Comparison of ENCODE assay signal across 28 mouse cellular contexts in the genomic region with DNA sequence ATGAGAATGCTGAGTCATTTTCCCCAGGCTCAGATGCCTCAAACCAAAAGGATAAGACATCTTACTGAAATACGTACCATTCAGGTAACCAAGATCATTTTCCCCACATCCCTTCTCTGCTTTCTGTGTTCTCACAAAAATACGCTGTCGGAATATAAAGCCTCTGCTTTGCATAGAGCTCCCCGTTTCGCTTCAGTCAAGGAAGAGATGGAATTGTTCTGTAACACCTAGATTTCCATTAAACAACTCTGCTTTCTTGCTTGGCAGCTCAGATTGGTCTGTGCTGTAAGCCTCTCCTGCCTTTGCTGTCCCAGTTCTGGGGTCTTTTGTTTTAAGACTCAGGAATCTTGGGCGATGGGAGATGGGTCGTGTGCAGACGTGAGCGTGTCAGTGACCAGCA. TPM values are rescaled to one million over a fixed set of nuclear protein-coding genes. Genes with fewer than 3 reads are reported as not detected.
A peak's percentile ranks its signal among the peaks of the same experiment; 100 is the strongest.
DNase-seq lines count a peak whose midpoint lies in the region; ATAC-seq and TF ChIP-seq lines count a peak whose summit lies in the region.
"Had no signal": no experiment of that assay in that cellular context is flagged by ENCODE, and none has a peak within 500 bp of the region (broad histone marks: within the 10 kb centered on the region; RNA-seq: fewer than 3 reads in every experiment).

No protein-coding gene starts in this region.

- H3K4me2 ChIP-seq in midbrain, postnatal 0 days (ENCODE audit: low read depth, low read length, poor library complexity, severe bottlenecking) = no peak overlapping the region
- no peak overlapping the region for H3K4me2 ChIP-seq in midbrain, embryonic 15.5 days
- H3K4me2 ChIP-seq: embryonic facial prominence, embryonic 12.5 days; embryonic facial prominence, embryonic 15.5 days; forebrain, embryonic 12.5 days; forebrain, embryonic 15.5 days; heart, embryonic 12.5 days; heart, embryonic 15.5 days; hindbrain, embryonic 13.5 days had no signal

- TF ChIP-seq POLR2A in cortical plate, adult 2 months (IDR thresholded peaks at IDR 0.05; ENCODE audit: extremely low read depth, insufficient read depth, low read length) = no peak

- TF ChIP-seq CTCF in gastrocnemius, adult 2 months (IDR thresholded peaks at IDR 0.05) = no peak
- TF ChIP-seq CTCF in left cerebral cortex, adult 2 months (IDR thresholded peaks at IDR 0.05) = no peak
- no peak for TF ChIP-seq CTCF in midbrain, postnatal 0 days (IDR thresholded peaks at IDR 0.05)
- no peak for TF ChIP-seq CTCF in cortical plate, adult 2 months (IDR thresholded peaks at IDR 0.05; ENCODE audit: extremely low read depth, insufficient read depth, low read length)

- no peak overlapping the region for H3K9ac ChIP-seq in midbrain, postnatal 0 days (replicated peaks; ENCODE audit: low read length, poor library complexity, severe bottlenecking)
- no peak overlapping the region for H3K9ac ChIP-seq in midbrain, embryonic 15.5 days
- H3K9ac ChIP-seq: embryonic facial prominence, embryonic 12.5 days; embryonic facial prominence, embryonic 15.5 days; forebrain, embryonic 12.5 days; forebrain, embryonic 15.5 days; heart, embryonic 12.5 days; heart, embryonic 15.5 days; hindbrain, embryonic 13.5 days had no signal

- intact Hi-C loops in gastrocnemius, adult 2 months (cut with DNase I) = no loop called here
- intact Hi-C loops in left cerebral cortex, adult 2 months (cut with DNase I) = loop anchor here (5.0 kb wide), 1 partner anchor 99 kb away; no protein-coding TSS in a partner anchor

- H3K36me3 ChIP-seq in midbrain, postnatal 0 days (ENCODE audit: insufficient read depth, low read length) = no peaks in the 10 kb centered on the region
- no peaks in the 10 kb centered on the region for H3K36me3 ChIP-seq in midbrain, embryonic 15.5 days (replicated peaks)
- H3K36me3 ChIP-seq: embryonic facial prominence, embryonic 12.5 days; embryonic facial prominence, embryonic 15.5 days; forebrain, embryonic 12.5 days; forebrain, embryonic 15.5 days; heart, embryonic 12.5 days; heart, embryonic 15.5 days; hindbrain, embryonic 10.5 days; hindbrain, embryonic 13.5 days had no signal

- DNase-seq in gastrocnemius, adult 2 months = no peak
- DNase-seq in gastrocnemius, postnatal 10 days = no peak
- no peak for DNase-seq in left cerebral cortex, adult 2 months (ENCODE audit: extremely low spot score in 1 of 2, low spot score in 2 of 2)
- DNase-seq in left cerebral cortex, adult 11 months (ENCODE audit: low spot score) = no peak
- DNase-seq in midbrain, postnatal 0 days (ENCODE audit: low spot score) = no peak
- DNase-seq in thymus, postnatal 14 days = no peak
- DNase-seq: adrenal gland, adult 2 months; adrenal gland, postnatal 25 days; B cell, adult 2 months; cerebellum, adult 11-12 months; cerebellum, adult 9-10 months; cerebellum, postnatal 14 days; gastrocnemius, postnatal 36 days; heart, postnatal 10 days; heart, postnatal 36 days had no signal

- no peaks in the 10 kb centered on the region for H3K27me3 ChIP-seq in midbrain, postnatal 0 days (ENCODE audit: insufficient read depth, low read length)
- no peaks in the 10 kb centered on the region for H3K27me3 ChIP-seq in midbrain, embryonic 15.5 days (replicated peaks)
- H3K27me3 ChIP-seq: embryonic facial prominence, embryonic 12.5 days; embryonic facial prominence, embryonic 15.5 days; forebrain, embryonic 12.5 days; forebrain, embryonic 15.5 days; heart, embryonic 12.5 days; heart, embryonic 15.5 days; hindbrain, embryonic 13.5 days had no signal

- no peaks in the 10 kb centered on the region for H3K9me3 ChIP-seq in midbrain, postnatal 0 days (ENCODE audit: low read length)
- no peaks in the 10 kb centered on the region for H3K9me3 ChIP-seq in midbrain, embryonic 15.5 days
- H3K9me3 ChIP-seq: embryonic facial prominence, embryonic 12.5 days; embryonic facial prominence, embryonic 15.5 days; forebrain, embryonic 12.5 days; forebrain, embryonic 15.5 days; heart, embryonic 12.5 days; heart, embryonic 15.5 days; hindbrain, embryonic 13.5 days had no signal

- no peak for ATAC-seq in midbrain, postnatal 0 days (ENCODE audit: low FRiP score)
- no peak for ATAC-seq in midbrain, embryonic 15.5 days (replicated peaks)
- ATAC-seq: forebrain, embryonic 15.5 days; hindbrain, embryonic 16.5 days; intestine, postnatal 0 days had no signal

- no peaks in the 10 kb centered on the region for H3K4me1 ChIP-seq in midbrain, postnatal 0 days (ENCODE audit: insufficient read depth, low read length)
- peaks cover 12% of the 10 kb centered on the region; the same call in 1 of the 2 replicates for H3K4me1 ChIP-seq in midbrain, embryonic 15.5 days
- H3K4me1 ChIP-seq in cortical plate, adult 2 months (ENCODE audit: control insufficient read depth, insufficient read depth, low read length) = peaks cover 6% of the 10 kb centered on the region
- H3K4me1 ChIP-seq: embryonic facial prominence, embryonic 12.5 days; embryonic facial prominence, embryonic 15.5 days; heart, embryonic 12.5 days; heart, embryonic 15.5 days; hindbrain, embryonic 10.5 days had no signal

- H3K27ac ChIP-seq in gastrocnemius, adult 2 months = peak overlapping the region; percentile 63
- H3K27ac ChIP-seq in left cerebral cortex, adult 2 months = peak overlapping the region; percentile 69
- H3K27ac ChIP-seq in midbrain, postnatal 0 days (ENCODE audit: low read depth, low read length) = 0 out of 2 replicates have a peak overlapping the region, but pooled peaks have one; percentile 8
- H3K27ac ChIP-seq in midbrain, embryonic 15.5 days = no peak overlapping the region
- peak overlapping the region; percentile 74 for H3K27ac ChIP-seq in cortical plate, adult 2 months (ENCODE audit: insufficient read depth, low read length)
- H3K27ac ChIP-seq: embryonic facial prominence, embryonic 12.5 days; embryonic facial prominence, embryonic 15.5 days; forebrain, embryonic 12.5 days; forebrain, embryonic 15.5 days; heart, embryonic 15.5 days; hindbrain, embryonic 10.5 days; hindbrain, embryonic 13.5 days had no signal

- H3K4me3 ChIP-seq in gastrocnemius, adult 2 months = no peak overlapping the region
- peak overlapping the region; percentile 32 for H3K4me3 ChIP-seq in left cerebral cortex, adult 2 months
- no peak overlapping the region for H3K4me3 ChIP-seq in midbrain, postnatal 0 days (ENCODE audit: low read depth, low read length)
- no peak overlapping the region for H3K4me3 ChIP-seq in midbrain, embryonic 15.5 days
- peak overlapping the region; percentile 14; the same call in 1 of the 2 replicates for H3K4me3 ChIP-seq in cortical plate, adult 2 months (ENCODE audit: insufficient read depth, low read length)
- H3K4me3 ChIP-seq: embryonic facial prominence, embryonic 12.5 days; embryonic facial prominence, embryonic 15.5 days; forebrain, embryonic 12.5 days; forebrain, embryonic 15.5 days; heart, embryonic 12.5 days; heart, embryonic 15.5 days; hindbrain, embryonic 10.5 days; hindbrain, embryonic 13.5 days had no signal

- 80% methylated on average over 9 of the region's 9 CpGs for WGBS in midbrain, postnatal 0 days
- WGBS in midbrain, embryonic 15.5 days = 81% methylated on average over 9 of the region's 9 CpGs

RNA-seq across cellular contexts. Expression of gene Ppm1l, which starts 51.3 kb away (rescaled TPM):
- 10 to 100 TPM; 90.3 to 91.8 TPM for total RNA-seq in gastrocnemius, adult 2 months (2021)
- 10 to 100 TPM; 35.7 to 38.6 TPM for total RNA-seq in gastrocnemius, postnatal 10 days (2021)
- total RNA-seq in left cerebral cortex, adult 2 months (2021) = 10 to 100 TPM; 83.4 to 87.6 TPM
- 31.3 and 31.8 TPM in 2 replicates for total RNA-seq in midbrain, postnatal 0 days (2014; rRNA removed)
- polyA plus RNA-seq in midbrain, postnatal 0 days (2015; fragmentation: Nextera tagmentation; extraction: Ambion mirVana) = 17.8 and 20.1 TPM in 2 replicates
- polyA plus RNA-seq in midbrain, embryonic 15.5 days (2015; fragmentation: Nextera tagmentation; extraction: Ambion mirVana) = 24.7 and 26.0 TPM in 2 replicates
- 35.3 and 37.7 TPM in 2 replicates for polyA plus RNA-seq in cortical plate, adult 2 months (2012; rRNA removed)
- total RNA-seq: MEL had no signal

Comparison
In these comparisons a context has a peak if more than half of its experiments do, and no peak if none do; other contexts are left out.
1. H3K4me3 ChIP-seq: peak in left cerebral cortex, adult 2 months (single experiment) and cortical plate, adult 2 months (single experiment); none in gastrocnemius, adult 2 months (single experiment), midbrain, postnatal 0 days (single experiment) and midbrain, embryonic 15.5 days (single experiment).